Mouse (Mus musculus) myocyte (in vitro differentiated cells): ENCODE measurements at regions not wholly inside any gene's neighbourhood (a gene's known extent, or its start where the extent isn't known, plus 50 kb on each side); places are given as distances from the start of the nearest gene placed in this dataset.
A peak's percentile ranks its signal among the peaks of the same experiment; 100 is the strongest.
"Not testable (repeated sequence)": the region's sequence is repeated elsewhere in the genome, so short reads cannot be mapped to it uniquely, and the experiment has no call there.

Experiments
- H3K27me3 ChIP-seq: one replicate; pipeline ENCODE4 v1.6.1; 2011; ENCODE audit not compliant: control insufficient read depth, insufficient read depth, insufficient read length
- H3K36me3 ChIP-seq: one replicate; pipeline ENCODE4 v1.6.1; 2011; ENCODE audit not compliant: control insufficient read depth, insufficient read depth
- H3K4me2 ChIP-seq: one replicate; pipeline ENCODE4 v1.6.1; 2011; ENCODE audit warnings: low read depth, control low read depth
- H3K4me3 ChIP-seq: one replicate; pipeline ENCODE4 v1.5.1; 2011; ENCODE audit warnings: mild to moderate bottlenecking, control low read depth, moderate library complexity
- H3K79me2 ChIP-seq: one replicate; pipeline ENCODE4 v1.6.1; 2011; ENCODE audit not compliant: control insufficient read depth, insufficient read depth
- H3ac ChIP-seq: one replicate; pipeline ENCODE4 v1.6.1; 2011; ENCODE audit not compliant: control insufficient read depth, insufficient read length
- CEBPB ChIP-seq: IDR thresholded peaks from 2 replicates; pipeline ENCODE4 v1.6.1; 2011; ENCODE audit warnings: mild to moderate bottlenecking, moderate library complexity; ENCODE audit not compliant: poor library complexity, insufficient read depth, severe bottlenecking
- E2F4 ChIP-seq: IDR thresholded peaks from one replicate; pipeline ENCODE4 v1.6.1; 2011; ENCODE audit warnings: mild to moderate bottlenecking, control low read depth, moderate library complexity; ENCODE audit not compliant: insufficient read depth
- MAX ChIP-seq: IDR thresholded peaks from one replicate; pipeline ENCODE4 v1.6.1; 2011; ENCODE audit warnings: low read depth, mild to moderate bottlenecking, control low read depth
- MYOD1 ChIP-seq, 3 experiments: IDR thresholded peaks; one replicate each; pipeline ENCODE4 v1.6.1; 2011; ENCODE audit warnings: control low read depth in 2 of 3, low read depth in 2 of 3, mild to moderate bottlenecking in 2 of 3, moderate library complexity in 1 of 3; ENCODE audit not compliant: insufficient read length in 2 of 3, control insufficient read depth in 1 of 3
- MYOG ChIP-seq, 3 experiments: IDR thresholded peaks; one replicate each; pipeline ENCODE4 v1.6.1; 2011; ENCODE audit warnings: control low read depth in 2 of 3, low read depth in 2 of 3, mild to moderate bottlenecking in 2 of 3; ENCODE audit not compliant: insufficient read length in 2 of 3, control insufficient read depth in 1 of 3, insufficient read depth in 1 of 3
- POLR2A ChIP-seq: IDR thresholded peaks from one replicate; pipeline ENCODE4 v1.6.1; 2011; ENCODE audit warnings: low read depth, mild to moderate bottlenecking, control low read depth, moderate library complexity; ENCODE audit not compliant: insufficient read length
- POLR2AphosphoS2 ChIP-seq: IDR thresholded peaks from one replicate; pipeline ENCODE4 v1.6.1; 2011; ENCODE audit warnings: low read depth, control low read depth; ENCODE audit not compliant: insufficient read length
- REST ChIP-seq: IDR thresholded peaks from one replicate; pipeline ENCODE4 v1.6.1; 2011; ENCODE audit warnings: mild to moderate bottlenecking, control low read depth, moderate library complexity; ENCODE audit not compliant: insufficient read depth, insufficient read length
- SRF ChIP-seq: IDR thresholded peaks from one replicate; pipeline ENCODE4 v1.6.1; 2011; ENCODE audit warnings: low read depth; ENCODE audit not compliant: control insufficient read depth, insufficient read length
- TCF12 ChIP-seq: IDR thresholded peaks from one replicate; pipeline ENCODE4 v1.6.1; 2011; ENCODE audit warnings: mild to moderate bottlenecking, control low read depth; ENCODE audit not compliant: poor library complexity, insufficient read depth, severe bottlenecking
- TCF3 ChIP-seq: IDR thresholded peaks from one replicate; pipeline ENCODE4 v1.6.1; 2011; ENCODE audit warnings: low read depth, control low read depth; ENCODE audit not compliant: insufficient read length
- USF1 ChIP-seq: IDR thresholded peaks from one replicate; pipeline ENCODE4 v1.6.1; 2011; ENCODE audit warnings: low read depth, mild to moderate bottlenecking, control low read depth, moderate library complexity

GRCm38 (mm10) chr10:48582006-48582405, 1206.6 kb downstream of the Grik2 start:
- Histone ChIP-seq H3ac (no peak overlapping the region), H3K4me3 (no peak overlapping the region), H3K4me2 (no peak overlapping the region), H3K79me2 (no peaks in the 10 kb centered on the region), H3K36me3 (no peaks in the 10 kb centered on the region), H3K27me3 (no peaks in the 10 kb centered on the region)
- TF ChIP-seq E2F4 (no peak), TCF3 (no peak), CEBPB (no peak), USF1 (no peak), MYOD1 (IDR thresholded peaks at IDR 0.05; ENCODE audit: control insufficient read depth in 1 of 3, insufficient read length in 2 of 3, low read depth in 2 of 3) (no peak), POLR2AphosphoS2 (no peak), SRF (no peak)

GRCm38 (mm10) chr10:48581081-48581480, 1207.5 kb downstream of the Grik2 start:
- Histone ChIP-seq H3K36me3 (no peaks in the 10 kb centered on the region), H3ac (no peak overlapping the region), H3K4me3 (no peak overlapping the region), H3K27me3 (no peaks in the 10 kb centered on the region), H3K79me2 (no peaks in the 10 kb centered on the region), H3K4me2 (no peak overlapping the region)
- TF ChIP-seq SRF (no peak), POLR2A (no peak), REST (no peak), TCF12 (no peak), MAX (no peak), MYOD1 (IDR thresholded peaks at IDR 0.05; ENCODE audit: control insufficient read depth in 1 of 3, insufficient read length in 2 of 3, low read depth in 2 of 3) (no peak)

- no peak overlapping the region for H3ac ChIP-seq
- no peaks in the 10 kb centered on the region for H3K27me3 ChIP-seq
- TF ChIP-seq USF1 (no peak), REST (no peak), SRF (no peak), MYOG (IDR thresholded peaks at IDR 0.05; ENCODE audit: control insufficient read depth in 1 of 3, insufficient read depth in 1 of 3, insufficient read length in 2 of 3, low read depth in 2 of 3) (peak in 1 of 3 experiments; percentile 45), POLR2A (no peak), MYOD1 (IDR thresholded peaks at IDR 0.05; ENCODE audit: control insufficient read depth in 1 of 3, insufficient read length in 2 of 3, low read depth in 2 of 3) (peak in 1 of 3 experiments; percentile 16)
- no peaks in the 10 kb centered on the region for H3K79me2 ChIP-seq
- H3K4me3 ChIP-seq, result no peak overlapping the region
- no peaks in the 10 kb centered on the region for H3K36me3 ChIP-seq
- H3K4me2 ChIP-seq, result no peak overlapping the region
Observed at GRCm38 (mm10) chr10:48572600-48572999, 1216.0 kb downstream of the Grik2 start.

- peak; percentile 36; the same call in 1 of the 2 replicates for TF ChIP-seq CEBPB
- H3K4me3 ChIP-seq, H3K4me2 ChIP-seq, H3ac ChIP-seq, H3K36me3 ChIP-seq, H3K27me3 ChIP-seq, H3K79me2 ChIP-seq: not testable (repeated sequence)
Observed at GRCm38 (mm10) chr10:48549791-48550190, 1238.8 kb downstream of the Grik2 start.

- Histone ChIP-seq H3K79me2 (no peaks in the 10 kb centered on the region), H3K36me3 (no peaks in the 10 kb centered on the region), H3K4me3 (no peak overlapping the region), H3ac (no peak overlapping the region), H3K4me2 (no peak overlapping the region), H3K27me3 (no peaks in the 10 kb centered on the region)
- TF ChIP-seq CEBPB (no peak), TCF12 (no peak), SRF (no peak), MYOG (IDR thresholded peaks at IDR 0.05; ENCODE audit: control insufficient read depth in 1 of 3, insufficient read depth in 1 of 3, insufficient read length in 2 of 3, low read depth in 2 of 3) (no peak), MYOD1 (IDR thresholded peaks at IDR 0.05; ENCODE audit: control insufficient read depth in 1 of 3, insufficient read length in 2 of 3, low read depth in 2 of 3) (no peak), MAX (no peak), REST (no peak), POLR2AphosphoS2 (no peak), TCF3 (no peak), E2F4 (no peak), POLR2A (no peak), USF1 (no peak)
Observed at GRCm38 (mm10) chr10:48522258-48522657, 1266.3 kb downstream of the Grik2 start.
